Mouse (Mus musculus): ENCODE measurements around the gene Ubd. TPM values are rescaled to one million over a fixed set of nuclear protein-coding genes. Genes with fewer than 3 reads are reported as not detected.

Gene Ubd
- polyA plus RNA-seq, 1 experiment from 2014 or later, result not detected

GRCm38 (mm10) chr17:37200894-37201293 is 7.2 kb downstream of the Ubd start, which contains the start of gene Olfr94:
Gene Olfr94 (minus strand): TSS chr17:37200994.
- Histone ChIP-seq H3K4me1 (ENCODE audit: control insufficient read depth in 2 of 2, insufficient read depth in 2 of 2, low read length in 2 of 2) (peaks cover 0 to 11% of the 10 kb centered on the region in 2 experiments; a peak in 2 of 4 replicates), H3K36me3 (ENCODE audit: control insufficient read depth, insufficient read depth, low read length) (no peaks in the 10 kb centered on the region), H3K4me3 (ENCODE audit: control insufficient read depth in 1 of 2, insufficient read depth in 1 of 2, low read depth in 1 of 2, low read length in 2 of 2) (no peak within 1 kb of the TSS), H3K9me3 (ENCODE audit: control insufficient read depth, low read length) (no peaks in the 10 kb centered on the region), H3K27me3 (ENCODE audit: control insufficient read depth, insufficient read depth, low read length) (peaks cover 40% of the 10 kb centered on the region), H3K4me2 (ENCODE audit: low read length) (no peak within 1 kb of the TSS), H3K9ac (ENCODE audit: low read length) (no peak within 1 kb of the TSS), H3K27ac (replicated peaks in 1 of 2; ENCODE audit: control insufficient read depth in 1 of 2, insufficient read depth in 1 of 2, low read depth in 2 of 2, low read length in 2 of 2) (no peak within 1 kb of the TSS)
- 69% methylated on average over 2 of the region's 2 CpGs for WGBS
- ATAC-seq (ENCODE audit: insufficient number of reproducible peaks, insufficient read depth, low FRiP score, low read depth), result no peak

- no peaks in the 10 kb centered on the region for H3K9me3 ChIP-seq (ENCODE audit: control insufficient read depth, low read length)
- H3K9ac ChIP-seq (ENCODE audit: low read length), result no peak overlapping the region
- no peak overlapping the region for H3K4me3 ChIP-seq (ENCODE audit: control insufficient read depth in 1 of 2, insufficient read depth in 1 of 2, low read depth in 1 of 2, low read length in 2 of 2)
- H3K36me3 ChIP-seq (ENCODE audit: control insufficient read depth, insufficient read depth, low read length), result no peaks in the 10 kb centered on the region
- 1% methylated on average over 4 of the region's 4 CpGs for WGBS
- no peak overlapping the region for H3K4me2 ChIP-seq (ENCODE audit: low read length)
- H3K4me1 ChIP-seq (ENCODE audit: control insufficient read depth in 2 of 2, insufficient read depth in 2 of 2, low read length in 2 of 2), result no peaks in the 10 kb centered on the region
- H3K27me3 ChIP-seq (ENCODE audit: control insufficient read depth, insufficient read depth, low read length), result peaks cover 15% of the 10 kb centered on the region
- H3K27ac ChIP-seq (replicated peaks in 1 of 2; ENCODE audit: control insufficient read depth in 1 of 2, insufficient read depth in 1 of 2, low read depth in 2 of 2, low read length in 2 of 2), result no peak overlapping the region
- ATAC-seq (ENCODE audit: insufficient number of reproducible peaks, insufficient read depth, low FRiP score, low read depth), result no peak
These were observed 9.7 kb downstream of the Ubd start for GRCm38 (mm10) chr17:37203206-37203916.

- ATAC-seq (ENCODE audit: insufficient number of reproducible peaks, insufficient read depth, low FRiP score, low read depth), result no peak
- WGBS, result 29% methylated on average over 3 of the region's 3 CpGs
These were observed 10.2 kb downstream of the Ubd start for GRCm38 (mm10) chr17:37203917-37204236.

GRCm38 (mm10) chr17:37210884-37211768 is 17.4 kb downstream of the Ubd start:
- 14% methylated on average over 40 of the region's 40 CpGs for WGBS
- Histone ChIP-seq H3K36me3 (ENCODE audit: control insufficient read depth, insufficient read depth, low read length) (no peaks in the 10 kb centered on the region), H3K27me3 (ENCODE audit: control insufficient read depth, insufficient read depth, low read length) (peaks cover 13% of the 10 kb centered on the region), H3K9ac (ENCODE audit: low read length) (no peak overlapping the region), H3K27ac (replicated peaks in 1 of 2; ENCODE audit: control insufficient read depth in 1 of 2, insufficient read depth in 1 of 2, low read depth in 2 of 2, low read length in 2 of 2) (no peak overlapping the region), H3K4me2 (ENCODE audit: low read length) (peak overlapping the region; percentile 44), H3K4me3 (ENCODE audit: control insufficient read depth in 1 of 2, insufficient read depth in 1 of 2, low read depth in 1 of 2, low read length in 2 of 2) (peak overlapping the region; percentile 2 to 5; a peak in 1 of 4 replicates), H3K9me3 (ENCODE audit: control insufficient read depth, low read length) (no peaks in the 10 kb centered on the region), H3K4me1 (ENCODE audit: control insufficient read depth in 2 of 2, insufficient read depth in 2 of 2, low read length in 2 of 2) (no peaks in the 10 kb centered on the region)
- ATAC-seq (ENCODE audit: insufficient number of reproducible peaks, insufficient read depth, low FRiP score, low read depth), result no peak

More at GRCm38 (mm10) chr17:37203917-37204236, 10.2 kb downstream of the Ubd start:
- Histone ChIP-seq H3K4me3 (ENCODE audit: control insufficient read depth in 1 of 2, insufficient read depth in 1 of 2, low read depth in 1 of 2, low read length in 2 of 2) (no peak overlapping the region), H3K9me3 (ENCODE audit: control insufficient read depth, low read length) (no peaks in the 10 kb centered on the region), H3K4me1 (ENCODE audit: control insufficient read depth in 2 of 2, insufficient read depth in 2 of 2, low read length in 2 of 2) (no peaks in the 10 kb centered on the region), H3K4me2 (ENCODE audit: low read length) (no peak overlapping the region), H3K27me3 (ENCODE audit: control insufficient read depth, insufficient read depth, low read length) (peaks cover 10% of the 10 kb centered on the region), H3K9ac (ENCODE audit: low read length) (no peak overlapping the region), H3K36me3 (ENCODE audit: control insufficient read depth, insufficient read depth, low read length) (no peaks in the 10 kb centered on the region), H3K27ac (replicated peaks in 1 of 2; ENCODE audit: control insufficient read depth in 1 of 2, insufficient read depth in 1 of 2, low read depth in 2 of 2, low read length in 2 of 2) (no peak overlapping the region)

GRCm38 (mm10) chr17:37213018-37213417 is 19.3 kb downstream of the Ubd start, which contains the start of gene Olfr95:
Gene Olfr95 (minus strand): TSS chr17:37213118.
- ATAC-seq (ENCODE audit: insufficient number of reproducible peaks, insufficient read depth, low FRiP score, low read depth), result no peak
- no peaks in the 10 kb centered on the region for H3K36me3 ChIP-seq (ENCODE audit: control insufficient read depth, insufficient read depth, low read length)

GRCm38 (mm10) chr17:37218486-37218885 is 24.8 kb downstream of the Ubd start:
- Histone ChIP-seq H3K9me3 (ENCODE audit: control insufficient read depth, low read length) (peaks cover 6% of the 10 kb centered on the region; the same call in 1 of the 2 replicates), H3K27ac (replicated peaks in 1 of 2; ENCODE audit: control insufficient read depth in 1 of 2, insufficient read depth in 1 of 2, low read depth in 2 of 2, low read length in 2 of 2) (no peak overlapping the region), H3K9ac (ENCODE audit: low read length) (no peak overlapping the region), H3K4me2 (ENCODE audit: low read length) (no peak overlapping the region), H3K4me1 (ENCODE audit: control insufficient read depth in 2 of 2, insufficient read depth in 2 of 2, low read length in 2 of 2) (no peaks in the 10 kb centered on the region), H3K27me3 (ENCODE audit: control insufficient read depth, insufficient read depth, low read length) (no peaks in the 10 kb centered on the region), H3K36me3 (ENCODE audit: control insufficient read depth, insufficient read depth, low read length) (no peaks in the 10 kb centered on the region), H3K4me3 (ENCODE audit: control insufficient read depth in 1 of 2, insufficient read depth in 1 of 2, low read depth in 1 of 2, low read length in 2 of 2) (no peak overlapping the region)
- WGBS, result 76% methylated on average over 3 of the region's 3 CpGs
- ATAC-seq (ENCODE audit: insufficient number of reproducible peaks, insufficient read depth, low FRiP score, low read depth), result no peak

More at GRCm38 (mm10) chr17:37213018-37213417, 19.3 kb downstream of the Ubd start, which contains the start of gene Olfr95:
- no peak within 1 kb of the TSS for H3K4me2 ChIP-seq (ENCODE audit: low read length)
- peaks cover 13% of the 10 kb centered on the region for H3K27me3 ChIP-seq (ENCODE audit: control insufficient read depth, insufficient read depth, low read length)
- H3K4me3 ChIP-seq (ENCODE audit: control insufficient read depth in 1 of 2, insufficient read depth in 1 of 2, low read depth in 1 of 2, low read length in 2 of 2), result no peak within 1 kb of the TSS
- H3K4me1 ChIP-seq (ENCODE audit: control insufficient read depth in 2 of 2, insufficient read depth in 2 of 2, low read length in 2 of 2), result no peaks in the 10 kb centered on the region
- no peak within 1 kb of the TSS for H3K27ac ChIP-seq (replicated peaks in 1 of 2; ENCODE audit: control insufficient read depth in 1 of 2, insufficient read depth in 1 of 2, low read depth in 2 of 2, low read length in 2 of 2)
- WGBS, result 63% methylated on average over 3 of the region's 3 CpGs
- H3K9ac ChIP-seq (ENCODE audit: low read length), result no peak within 1 kb of the TSS
- H3K9me3 ChIP-seq (ENCODE audit: control insufficient read depth, low read length), result peaks cover 6% of the 10 kb centered on the region; the same call in 1 of the 2 replicates

GRCm38 (mm10) chr17:37219846-37220245 is 26.2 kb downstream of the Ubd start, which contains the start of gene Olfr96:
Gene Olfr96 (plus strand): TSS chr17:37220146.
- Histone ChIP-seq H3K9ac (ENCODE audit: low read length) (no peak within 1 kb of the TSS), H3K4me1 (ENCODE audit: control insufficient read depth in 2 of 2, insufficient read depth in 2 of 2, low read length in 2 of 2) (no peaks in the 10 kb centered on the region), H3K4me3 (ENCODE audit: control insufficient read depth in 1 of 2, insufficient read depth in 1 of 2, low read depth in 1 of 2, low read length in 2 of 2) (no peak within 1 kb of the TSS), H3K27ac (replicated peaks in 1 of 2; ENCODE audit: control insufficient read depth in 1 of 2, insufficient read depth in 1 of 2, low read depth in 2 of 2, low read length in 2 of 2) (no peak within 1 kb of the TSS), H3K4me2 (ENCODE audit: low read length) (no peak within 1 kb of the TSS), H3K9me3 (ENCODE audit: control insufficient read depth, low read length) (peaks cover 6% of the 10 kb centered on the region; the same call in 1 of the 2 replicates), H3K36me3 (ENCODE audit: control insufficient read depth, insufficient read depth, low read length) (no peaks in the 10 kb centered on the region), H3K27me3 (ENCODE audit: control insufficient read depth, insufficient read depth, low read length) (no peaks in the 10 kb centered on the region)
- 48% methylated on average over 4 of the region's 4 CpGs for WGBS
- ATAC-seq (ENCODE audit: insufficient number of reproducible peaks, insufficient read depth, low FRiP score, low read depth), result no peak

All from heart, embryonic 14.5 days (tissue).